Mouse (Mus musculus): ENCODE results near the gene Rasl10a. TPM values are rescaled to one million over a fixed set of nuclear protein-coding genes. Genes with fewer than 3 reads are reported as not detected.

The Rasl10a gene
- polyA plus RNA-seq, 1 experiment: 1.2 TPM

- 72% methylated on average over 8 of the region's 8 CpGs for WGBS
- TF ChIP-seq POLR2A (IDR thresholded peaks at IDR 0.05; ENCODE audit: low read depth, low read length): no peak
- no peak for TF ChIP-seq CTCF (IDR thresholded peaks at IDR 0.05; ENCODE audit: extremely low read depth, insufficient read length, insufficient replicate concordance, low read depth, low read length)
- H3K36me3 ChIP-seq (ENCODE audit: control insufficient read depth, insufficient read depth, low read length): peaks cover 88% of the 10 kb centered on the region
Observed at GRCm38 (mm10) chr11:5037146-5037854, 20.6 kb upstream of the Rasl10a start.

GRCm38 (mm10) chr11:5040585-5040984 lies 17.3 kb upstream of the Rasl10a start:
- no peak overlapping the region for H3K4me3 ChIP-seq (ENCODE audit: low read depth, low read length)
- TF ChIP-seq POLR2A (IDR thresholded peaks at IDR 0.05; ENCODE audit: low read depth, low read length): no peak
- no peak for TF ChIP-seq CTCF (IDR thresholded peaks at IDR 0.05; ENCODE audit: extremely low read depth, insufficient read length, insufficient replicate concordance, low read depth, low read length)
- peaks cover 66% of the 10 kb centered on the region for H3K36me3 ChIP-seq (ENCODE audit: control insufficient read depth, insufficient read depth, low read length)
- 90% methylated on average over 5 of the region's 5 CpGs for WGBS
- no peaks in the 10 kb centered on the region for H3K27me3 ChIP-seq (ENCODE audit: control insufficient read depth, insufficient read depth, low read length)
- no peaks in the 10 kb centered on the region for H3K4me1 ChIP-seq (ENCODE audit: control insufficient read depth, insufficient read depth, insufficient read length, low read length)
- no peak overlapping the region for H3K27ac ChIP-seq (ENCODE audit: insufficient read depth, low read depth, low read length)

More at GRCm38 (mm10) chr11:5037146-5037854, 20.6 kb upstream of the Rasl10a start:
- Histone ChIP-seq H3K4me1 (ENCODE audit: control insufficient read depth, insufficient read depth, insufficient read length, low read length) (no peaks in the 10 kb centered on the region), H3K4me3 (ENCODE audit: low read depth, low read length) (no peak overlapping the region), H3K27ac (ENCODE audit: insufficient read depth, low read depth, low read length) (no peak overlapping the region), H3K27me3 (ENCODE audit: control insufficient read depth, insufficient read depth, low read length) (no peaks in the 10 kb centered on the region)

GRCm38 (mm10) chr11:5041144-5041780 lies 16.7 kb upstream of the Rasl10a start:
- TF ChIP-seq CTCF (IDR thresholded peaks at IDR 0.05; ENCODE audit: extremely low read depth, insufficient read length, insufficient replicate concordance, low read depth, low read length) (no peak), POLR2A (IDR thresholded peaks at IDR 0.05; ENCODE audit: low read depth, low read length) (no peak)
- no peak overlapping the region for H3K27ac ChIP-seq (ENCODE audit: insufficient read depth, low read depth, low read length)
- H3K4me3 ChIP-seq (ENCODE audit: low read depth, low read length): no peak overlapping the region
- WGBS: 82% methylated on average over 18 of the region's 18 CpGs
- H3K36me3 ChIP-seq (ENCODE audit: control insufficient read depth, insufficient read depth, low read length): peaks cover 61% of the 10 kb centered on the region
- no peaks in the 10 kb centered on the region for H3K27me3 ChIP-seq (ENCODE audit: control insufficient read depth, insufficient read depth, low read length)
- no peaks in the 10 kb centered on the region for H3K4me1 ChIP-seq (ENCODE audit: control insufficient read depth, insufficient read depth, insufficient read length, low read length)

GRCm38 (mm10) chr11:5042645-5043381 lies 15.1 kb upstream of the Rasl10a start:
- Histone ChIP-seq H3K27ac (ENCODE audit: insufficient read depth, low read depth, low read length) (no peak overlapping the region), H3K36me3 (ENCODE audit: control insufficient read depth, insufficient read depth, low read length) (peaks cover 49% of the 10 kb centered on the region), H3K4me3 (ENCODE audit: low read depth, low read length) (no peak overlapping the region), H3K27me3 (ENCODE audit: control insufficient read depth, insufficient read depth, low read length) (no peaks in the 10 kb centered on the region), H3K4me1 (ENCODE audit: control insufficient read depth, insufficient read depth, insufficient read length, low read length) (no peaks in the 10 kb centered on the region)
- 78% methylated on average over 8 of the region's 8 CpGs for WGBS
- TF ChIP-seq POLR2A (IDR thresholded peaks at IDR 0.05; ENCODE audit: low read depth, low read length): no peak
- no peak for TF ChIP-seq CTCF (IDR thresholded peaks at IDR 0.05; ENCODE audit: extremely low read depth, insufficient read length, insufficient replicate concordance, low read depth, low read length)

- H3K27ac ChIP-seq (ENCODE audit: insufficient read depth, low read depth, low read length): no peak overlapping the region
- H3K4me1 ChIP-seq (ENCODE audit: control insufficient read depth, insufficient read depth, insufficient read length, low read length): no peaks in the 10 kb centered on the region
- peaks cover 13% of the 10 kb centered on the region for H3K36me3 ChIP-seq (ENCODE audit: control insufficient read depth, insufficient read depth, low read length)
- no peaks in the 10 kb centered on the region for H3K27me3 ChIP-seq (ENCODE audit: control insufficient read depth, insufficient read depth, low read length)
- no peak overlapping the region for H3K4me3 ChIP-seq (ENCODE audit: low read depth, low read length)
- 46% methylated on average over 12 of the region's 12 CpGs for WGBS
- TF ChIP-seq POLR2A (IDR thresholded peaks at IDR 0.05; ENCODE audit: low read depth, low read length) (no peak), CTCF (IDR thresholded peaks at IDR 0.05; ENCODE audit: extremely low read depth, insufficient read length, insufficient replicate concordance, low read depth, low read length) (no peak)
Observed at GRCm38 (mm10) chr11:5046321-5046926, 11.5 kb upstream of the Rasl10a start.

- Histone ChIP-seq H3K27me3 (ENCODE audit: control insufficient read depth, insufficient read depth, low read length) (no peaks in the 10 kb centered on the region), H3K27ac (ENCODE audit: insufficient read depth, low read depth, low read length) (no peak overlapping the region), H3K36me3 (ENCODE audit: control insufficient read depth, insufficient read depth, low read length) (no peaks in the 10 kb centered on the region), H3K4me3 (ENCODE audit: low read depth, low read length) (no peak overlapping the region), H3K4me1 (ENCODE audit: control insufficient read depth, insufficient read depth, insufficient read length, low read length) (peaks cover 4% of the 10 kb centered on the region)
- TF ChIP-seq POLR2A (IDR thresholded peaks at IDR 0.05; ENCODE audit: low read depth, low read length) (no peak), CTCF (IDR thresholded peaks at IDR 0.05; ENCODE audit: extremely low read depth, insufficient read length, insufficient replicate concordance, low read depth, low read length) (no peak)
- 92% methylated on average over 10 of the region's 10 CpGs for WGBS
Observed at GRCm38 (mm10) chr11:5051629-5052028, 6.3 kb upstream of the Rasl10a start.

Measured in small intestine, adult 2 months (tissue).